Mouse (Mus musculus) liver, adult 2 months (tissue): ENCODE measurements at regions not wholly inside any gene's neighbourhood (a gene's known extent, or its start where the extent isn't known, plus 50 kb on each side); places are given as distances from the start of the nearest gene placed in this dataset.

Source experiments
- CTCF ChIP-seq: fragments of 200-500 bp; IDR thresholded peaks from 2 replicates; pipeline ENCODE4 v1.5.1; 2011; ENCODE audit warnings: low read depth, low read length, control low read depth
- POLR2A ChIP-seq: fragments of 200-500 bp; IDR thresholded peaks from 2 replicates; pipeline ENCODE4 v1.6.1; 2011; ENCODE audit warnings: low read length, control low read depth; ENCODE audit not compliant: insufficient read depth; ENCODE audit errors: extremely low read depth

DNA sequence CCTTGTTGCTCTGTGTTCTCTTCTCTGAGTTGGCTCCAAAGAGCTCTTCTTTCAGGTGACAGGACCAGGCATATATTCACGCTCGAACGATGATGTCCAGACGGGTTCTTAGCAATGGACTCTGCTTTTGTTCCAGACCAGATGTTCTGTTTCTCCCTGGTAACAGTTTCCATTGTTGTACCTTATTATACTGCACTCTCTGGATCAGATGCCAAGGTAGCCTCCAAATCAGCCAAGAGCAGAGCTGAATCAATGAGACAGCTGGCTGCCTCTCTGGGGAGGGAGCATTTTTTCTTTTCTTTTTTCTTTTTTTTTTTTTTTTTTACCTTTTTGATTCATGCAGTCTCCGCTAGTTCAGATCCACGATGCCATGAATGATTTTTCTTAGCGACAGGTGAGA is 50.9 kb upstream of the Nxph1 start:
- TF ChIP-seq POLR2A (no peak), CTCF (no peak)
